Mouse (Mus musculus): ENCODE data around the gene Tardbp. TPM values are rescaled to one million over a fixed set of nuclear protein-coding genes. Genes with fewer than 3 reads are reported as not detected.

Tardbp gene
- 100 to 1,000 TPM; 166 to 184 TPM for total RNA-seq (2023)

GRCm38 (mm10) chr4:148626623-148627185 lies at the start of gene Tardbp:
TSS of gene Tardbp (minus strand) at chr4:148627019.

GRCm38 (mm10) chr4:148643291-148644156 lies 16.7 kb upstream of the Tardbp start, which contains the start of gene Gm572:
TSS of gene Gm572 (plus strand) at chr4:148643317.

GRCm38 (mm10) chr4:148602357-148603120 lies 24.3 kb downstream of the Tardbp start, which contains the start of gene Masp2:
TSS of gene Masp2 (plus strand) at chr4:148602554.

GRCm38 (mm10) chr4:148591171-148591630 lies 35.6 kb downstream of the Tardbp start, which contains the start of gene Srm:
TSS of gene Srm (plus strand) at chr4:148591503.

Other genes starting within 250 kb of the Tardbp start
- 1 to 10 TPM; 4.5 to 5.1 TPM for gene Ubiad1, start 182.2 kb downstream of the Tardbp start, total RNA-seq (2023)
- gene Mtor, start 178.4 kb downstream of the Tardbp start, total RNA-seq (2023), result 10 to 100 TPM; 21.1 to 31.2 TPM
- not detected for gene Angptl7, start 126.6 kb downstream of the Tardbp start, total RNA-seq (2023)
- 10 to 100 TPM; 41.0 to 44.8 TPM for gene Exosc10, start 68.6 kb downstream of the Tardbp start, total RNA-seq (2023)
- gene Srm, start 35.5 kb downstream of the Tardbp start, total RNA-seq (2023), result 10 to 100 TPM; 18.3 TPM
- not detected for gene Masp2, start 24.5 kb downstream of the Tardbp start, total RNA-seq (2023)
- not detected for gene Gm572, start 16.3 kb upstream of the Tardbp start, total RNA-seq (2023)
- 10 to 100 TPM; 12.9 to 16.7 TPM for gene Casz1, start 177.4 kb upstream of the Tardbp start, total RNA-seq (2023)

Measured in neutrophil, adult 59 days (primary cell).